8 mouse cellular contexts compared by ENCODE assay signal in the genomic region with DNA sequence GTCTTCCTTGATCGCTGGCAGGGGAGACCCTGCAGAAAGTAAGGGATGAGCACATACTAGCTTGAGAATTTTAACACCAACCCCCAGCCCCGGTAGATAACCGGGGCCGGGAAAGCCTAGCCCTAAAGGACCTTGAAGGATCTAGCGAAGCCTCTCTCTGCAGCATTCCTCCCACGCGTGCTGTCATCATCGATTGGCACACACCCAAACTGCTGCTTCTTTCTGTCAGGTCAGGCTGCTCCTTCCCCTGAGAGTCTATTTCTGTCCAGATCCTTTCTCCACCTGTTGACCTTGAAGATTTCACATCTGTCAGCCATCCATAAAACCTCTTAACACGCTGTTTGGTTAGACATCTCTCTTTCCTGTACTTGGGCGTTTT. TPM values are rescaled to one million over a fixed set of nuclear protein-coding genes. Genes with fewer than 3 reads are reported as not detected.
DNase-seq lines count a peak whose midpoint lies in the region; ATAC-seq and TF ChIP-seq lines count a peak whose summit lies in the region.

No protein-coding gene starts in this region.

- no peak for TF ChIP-seq CTCF in liver, embryonic 14.5 days (IDR thresholded peaks at IDR 0.05; ENCODE audit: low read depth)

- H3K36me3 ChIP-seq in kidney, embryonic 15.5 days = no peaks in the 10 kb centered on the region
- peaks cover 2% of the 10 kb centered on the region; the same call in 1 of the 2 replicates for H3K36me3 ChIP-seq in erythroblast, embryonic 14.5 days (ENCODE audit: control insufficient read depth)
- H3K36me3 ChIP-seq in intestine, embryonic 14.5 days (ENCODE audit: control insufficient read depth, insufficient read depth, low read length) = no peaks in the 10 kb centered on the region
- H3K36me3 ChIP-seq in liver, embryonic 14.5 days (replicated peaks; ENCODE audit: control insufficient read depth, insufficient read depth, low read depth) = no peaks in the 10 kb centered on the region
- no peaks in the 10 kb centered on the region for H3K36me3 ChIP-seq in neural tube, embryonic 15.5 days

- 9% methylated on average over 10 of the region's 10 CpGs for WGBS in kidney, embryonic 15.5 days
- 6% methylated on average over 10 of the region's 10 CpGs for WGBS in intestine, embryonic 14.5 days
- 15% methylated on average over 10 of the region's 10 CpGs for WGBS in liver, embryonic 14.5 days (ENCODE audit: insufficient replicate concordance)
- 16% methylated on average over 10 of the region's 10 CpGs for WGBS in neural tube, embryonic 15.5 days

- peak overlapping the region; percentile 58 for H3K9ac ChIP-seq in kidney, embryonic 15.5 days
- H3K9ac ChIP-seq in intestine, embryonic 14.5 days (ENCODE audit: low read length) = peak overlapping the region; percentile 61
- peak overlapping the region; percentile 77 for H3K9ac ChIP-seq in liver, embryonic 14.5 days (replicated peaks)
- peak overlapping the region; percentile 80 for H3K9ac ChIP-seq in neural tube, embryonic 15.5 days (replicated peaks)

- no peak for TF ChIP-seq EP300 in liver, embryonic 14.5 days (IDR thresholded peaks at IDR 0.05; ENCODE audit: low read depth)

- H3K9me3 ChIP-seq in kidney, embryonic 15.5 days (replicated peaks) = no peaks in the 10 kb centered on the region
- no peaks in the 10 kb centered on the region for H3K9me3 ChIP-seq in erythroblast, embryonic 14.5 days (ENCODE audit: control insufficient read depth, low read length)
- no peaks in the 10 kb centered on the region for H3K9me3 ChIP-seq in intestine, embryonic 14.5 days (ENCODE audit: control insufficient read depth, low read length)
- H3K9me3 ChIP-seq in liver, embryonic 14.5 days (ENCODE audit: control insufficient read depth, low read length) = no peaks in the 10 kb centered on the region
- H3K9me3 ChIP-seq in neural tube, embryonic 15.5 days (replicated peaks) = no peaks in the 10 kb centered on the region

- peak overlapping the region; percentile 77 for H3K4me3 ChIP-seq in kidney, embryonic 15.5 days (replicated peaks)
- H3K4me3 ChIP-seq in erythroblast, embryonic 14.5 days (replicated peaks) = peak overlapping the region; percentile 76
- H3K4me3 ChIP-seq in intestine, embryonic 14.5 days (ENCODE audit: low read depth, low read length) = peak overlapping the region; percentile 70
- peak overlapping the region; percentile 71 to 75 for H3K4me3 ChIP-seq in liver, embryonic 14.5 days (ENCODE audit: insufficient read depth in 1 of 2, low read depth in 2 of 2, low read length in 2 of 2)
- peak overlapping the region; percentile 82 for H3K4me3 ChIP-seq in neural tube, embryonic 15.5 days (replicated peaks)

- no peak for DNase-seq in kidney, adult 11 months
- peak; percentile 58 for DNase-seq in R1 (ENCODE audit: low read depth, low spot score)
- DNase-seq in intestine, embryonic 14.5 days (ENCODE audit: low spot score) = no peak
- DNase-seq in liver, embryonic 14.5 days (ENCODE audit: low read depth in 3 of 3, low spot score in 3 of 3) = peak in 1 of 3 experiments; percentile 36
- DNase-seq in embryo, embryonic 9.5 days (ENCODE audit: extremely low spot score) = no peak

- H3K4me2 ChIP-seq in kidney, embryonic 15.5 days = peak overlapping the region; percentile 81
- H3K4me2 ChIP-seq in intestine, embryonic 14.5 days (ENCODE audit: low read length) = peak overlapping the region; percentile 94
- H3K4me2 ChIP-seq in liver, embryonic 14.5 days (ENCODE audit: low read depth) = peak overlapping the region; percentile 98
- peak overlapping the region; percentile 82 for H3K4me2 ChIP-seq in neural tube, embryonic 15.5 days

- H3K4me1 ChIP-seq in kidney, embryonic 15.5 days = peaks cover 41% of the 10 kb centered on the region
- H3K4me1 ChIP-seq in erythroblast, embryonic 14.5 days (ENCODE audit: control insufficient read depth) = peaks cover 43% of the 10 kb centered on the region
- H3K4me1 ChIP-seq in intestine, embryonic 14.5 days (replicated peaks; ENCODE audit: control insufficient read depth, insufficient read depth, low read length) = peaks cover 15% of the 10 kb centered on the region
- peaks cover 3 to 28% of the 10 kb centered on the region in 2 experiments; a peak in 3 of 4 replicates for H3K4me1 ChIP-seq in liver, embryonic 14.5 days (replicated peaks; ENCODE audit: control insufficient read depth in 2 of 2, insufficient read depth in 2 of 2, low read length in 1 of 2)
- H3K4me1 ChIP-seq in neural tube, embryonic 15.5 days = peaks cover 51% of the 10 kb centered on the region

- peak overlapping the region; percentile 76 for H3K27ac ChIP-seq in kidney, embryonic 15.5 days
- H3K27ac ChIP-seq in intestine, embryonic 14.5 days (ENCODE audit: low read depth) = peak overlapping the region; percentile 33; the same call in 1 of the 2 replicates
- H3K27ac ChIP-seq in liver, embryonic 14.5 days = no peak overlapping the region; the same call in 1 of the 2 replicates
- H3K27ac ChIP-seq in neural tube, embryonic 15.5 days (replicated peaks) = peak overlapping the region; percentile 89

- peaks cover 12% of the 10 kb centered on the region for H3K27me3 ChIP-seq in kidney, embryonic 15.5 days
- H3K27me3 ChIP-seq in erythroblast, embryonic 14.5 days (ENCODE audit: control insufficient read depth) = no peaks in the 10 kb centered on the region
- H3K27me3 ChIP-seq in intestine, embryonic 14.5 days (replicated peaks; ENCODE audit: control insufficient read depth, insufficient read depth, low read length) = no peaks in the 10 kb centered on the region
- no peaks in the 10 kb centered on the region; the same call in 1 of the 2 replicates for H3K27me3 ChIP-seq in liver, embryonic 14.5 days (ENCODE audit: control insufficient read depth, insufficient read depth, low read length)
- H3K27me3 ChIP-seq in neural tube, embryonic 15.5 days (replicated peaks) = no peaks in the 10 kb centered on the region

- no peak for ATAC-seq in kidney, embryonic 15.5 days (replicated peaks; ENCODE audit: low FRiP score)
- ATAC-seq in intestine, embryonic 14.5 days (replicated peaks; ENCODE audit: low FRiP score, low TSS enrichment, low read depth) = no peak
- peak; percentile 6; the same call in 1 of the 2 replicates for ATAC-seq in liver, embryonic 14.5 days (ENCODE audit: insufficient read depth)
- ATAC-seq in neural tube, embryonic 15.5 days (ENCODE audit: low FRiP score) = peak; percentile 19; the same call in 1 of the 2 replicates

RNA-seq across cellular contexts. Expression of a gene that starts 0.7 kb away (rescaled TPM):
- polyA plus RNA-seq in kidney, embryonic 15.5 days (2015; fragmentation: Nextera tagmentation; extraction: Ambion mirVana) = 57.8 and 59.0 TPM in 2 replicates
- 0.14 and 0.20 TPM in 2 replicates for polyA plus RNA-seq in erythroblast, embryonic 14.5 days (2012)
- polyA plus RNA-seq in intestine, embryonic 14.5 days (2014; fragmentation: Nextera tagmentation; extraction: Ambion mirVana) = 33.2 and 35.8 TPM in 2 replicates
- 9.0 and 10.8 TPM in 2 replicates for polyA plus RNA-seq in liver, embryonic 14.5 days (2012; rRNA removed)
- 11.6 and 11.7 TPM in 2 replicates for polyA plus RNA-seq in liver, embryonic 14.5 days (2014; fragmentation: Nextera tagmentation; extraction: Ambion mirVana)
- 118 and 127 TPM in 2 replicates for polyA plus RNA-seq in neural tube, embryonic 15.5 days (2015; fragmentation: Nextera tagmentation; extraction: Ambion mirVana)

Comparison
In these comparisons a context has a peak if more than half of its experiments do, and no peak if none do; other contexts are left out.
1. ATAC-seq: peak in liver, embryonic 14.5 days (single experiment) and neural tube, embryonic 15.5 days (single experiment); none in kidney, embryonic 15.5 days (single experiment) and intestine, embryonic 14.5 days (single experiment).
2. Peak in every context shown above with its lines, with median percentiles within 50 percentile points of each other: H3K4me2 ChIP-seq, H3K4me3 ChIP-seq and H3K9ac ChIP-seq.